Mouse (Mus musculus) c-Kit-negative CD71-positive TER-119-positive erythroid progenitor cells, embryonic 14.5 days (primary cell): ENCODE measurements around the gene Adamts4.

Experiments
- DNase-seq: peaks from one replicate; pipeline ENCODE4 v3.0.0-alpha.2; 2013; ENCODE audit warnings: low read depth, low spot score

Adamts4 gene

DNA sequence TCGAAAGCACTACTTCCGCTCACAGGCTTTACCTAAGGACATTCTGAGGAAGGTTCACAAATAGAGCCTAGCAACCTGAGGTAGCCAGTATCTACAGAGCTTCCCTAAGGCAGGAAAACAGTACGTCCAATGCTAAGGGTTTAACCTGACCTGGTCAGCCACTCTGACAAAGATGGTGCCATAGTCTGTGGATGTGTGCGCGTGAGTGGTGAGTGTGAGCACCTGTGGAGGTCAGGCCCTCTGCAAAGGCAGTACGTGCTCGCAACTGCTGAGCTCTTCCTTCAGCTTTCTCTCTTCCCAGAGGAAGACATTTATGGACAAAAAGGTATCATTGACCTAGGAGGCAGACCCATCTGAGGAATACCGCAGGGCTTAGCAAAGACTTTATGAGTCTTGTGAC is 28.2 kb downstream of the Adamts4 start:
- no peak for DNase-seq

DNA sequence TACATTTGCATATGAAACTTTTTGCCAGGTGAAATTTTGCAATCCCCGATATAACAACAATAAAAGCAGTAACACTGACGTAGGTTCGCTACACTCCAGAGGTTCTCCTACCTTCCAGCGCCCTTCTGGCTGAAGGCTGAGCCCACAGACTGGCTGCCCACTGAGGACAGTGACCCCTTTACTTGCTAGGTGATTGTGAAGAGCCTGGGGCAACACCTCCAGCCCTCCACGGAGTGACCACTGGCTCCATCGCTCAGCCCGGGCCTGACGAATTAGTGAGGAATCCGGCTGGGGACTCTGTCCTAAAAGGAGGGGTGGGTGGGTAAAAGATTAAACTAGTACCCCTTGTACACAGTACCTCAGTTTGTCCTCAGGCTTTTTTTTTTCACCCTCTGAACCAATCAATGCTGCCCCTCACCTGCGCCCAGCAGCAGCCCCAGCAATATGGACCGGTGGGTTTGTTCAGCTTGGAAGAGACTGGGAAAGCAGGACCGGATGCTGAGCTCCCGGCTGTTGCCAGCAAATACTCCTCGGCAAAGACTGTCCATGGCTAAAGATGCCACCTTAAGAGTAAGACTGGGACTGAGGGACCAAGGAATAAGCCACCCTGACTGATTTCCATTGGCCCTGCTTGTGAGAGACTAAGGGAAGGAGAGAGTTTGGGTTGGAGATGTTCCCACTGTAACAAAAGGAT is 28.9 kb downstream of the Adamts4 start:
- no peak for DNase-seq

DNA sequence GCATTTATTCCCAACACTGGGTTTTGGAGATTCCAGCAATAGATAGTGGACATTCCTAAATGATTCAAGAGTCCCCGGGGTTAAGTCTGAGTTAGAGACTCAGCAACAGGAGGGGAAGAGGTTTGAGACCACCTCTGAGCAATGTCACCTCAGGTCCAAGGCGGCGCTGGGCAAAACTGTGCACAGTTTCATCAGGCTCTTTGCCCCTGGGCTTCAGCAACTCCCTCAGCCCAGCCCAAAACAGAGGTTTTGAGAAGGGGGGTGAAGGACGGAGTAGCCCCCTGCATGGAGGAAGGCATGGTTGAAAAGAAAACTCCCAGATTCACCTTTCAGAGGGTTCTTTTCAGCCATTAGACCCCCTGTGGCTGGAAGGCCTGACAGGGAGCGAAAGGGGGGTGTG is 29.5 kb downstream of the Adamts4 start:
- DNase-seq: no peak

DNA sequence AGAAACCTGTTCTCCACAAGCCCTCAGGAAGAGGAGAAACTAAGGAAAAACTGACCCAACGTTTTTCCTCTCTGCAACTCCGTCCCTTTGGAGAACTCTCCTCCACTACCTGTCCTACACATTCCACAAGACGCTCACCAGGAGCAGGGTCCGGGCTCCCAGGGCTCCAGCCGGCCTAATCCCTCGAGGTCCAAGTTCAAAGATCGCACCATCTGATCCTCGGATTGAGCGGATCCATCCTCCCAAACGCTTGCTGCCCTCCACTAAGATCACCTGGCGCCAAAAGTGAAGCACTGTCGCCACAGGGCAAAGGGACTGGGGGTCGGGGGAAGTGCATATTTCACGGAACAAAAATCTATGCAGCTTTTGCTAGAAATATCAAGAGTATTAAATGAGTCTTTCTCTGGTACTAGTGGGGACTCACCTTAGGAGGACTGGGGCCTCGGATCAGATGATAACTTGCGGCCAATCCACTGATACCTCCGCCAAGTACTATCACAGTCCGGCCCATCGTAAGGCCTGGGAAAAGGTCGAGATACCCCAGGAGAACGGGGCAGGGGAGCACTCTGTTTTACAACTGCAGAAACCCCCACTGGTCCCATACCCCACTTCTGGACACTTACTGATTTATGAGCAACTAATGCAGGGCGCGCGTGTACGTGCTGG is 30.2 kb downstream of the Adamts4 start:
- DNase-seq: no peak

DNA sequence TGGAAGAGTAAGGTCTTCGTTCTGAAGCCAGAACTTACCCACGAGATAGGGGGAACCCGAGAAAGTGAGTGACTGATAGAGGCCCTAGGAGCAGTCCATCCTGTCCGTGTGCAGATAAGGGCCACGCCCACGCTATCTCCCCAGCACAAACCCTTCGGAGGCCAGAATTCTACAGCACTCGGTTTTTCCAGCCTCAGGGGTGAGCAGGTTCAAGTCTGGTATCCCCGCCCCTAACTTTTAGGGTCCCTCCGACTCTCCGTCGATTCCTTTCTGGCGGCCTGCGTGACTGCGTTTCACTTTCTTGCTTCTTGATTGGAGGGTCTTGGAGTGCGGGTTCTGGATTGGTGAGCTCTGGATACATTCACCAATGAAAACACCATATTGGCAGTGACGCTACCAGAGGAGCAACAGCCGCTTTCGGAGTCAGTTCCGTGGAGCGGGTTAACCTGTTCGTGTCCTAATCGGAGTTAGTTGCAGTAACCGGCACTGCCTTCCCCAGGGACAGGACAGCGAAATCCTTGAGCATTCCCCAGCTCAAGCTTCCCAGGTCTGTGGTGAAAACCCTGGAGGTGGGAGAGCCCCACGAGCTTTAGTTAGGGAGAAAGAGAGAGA is 30.8 kb downstream of the Adamts4 start, which contains the start of gene Ppox:
Gene Ppox (minus strand): TSS at position 271 of the 612 bp plus-strand sequence.
- peak; percentile 97 for DNase-seq

DNA sequence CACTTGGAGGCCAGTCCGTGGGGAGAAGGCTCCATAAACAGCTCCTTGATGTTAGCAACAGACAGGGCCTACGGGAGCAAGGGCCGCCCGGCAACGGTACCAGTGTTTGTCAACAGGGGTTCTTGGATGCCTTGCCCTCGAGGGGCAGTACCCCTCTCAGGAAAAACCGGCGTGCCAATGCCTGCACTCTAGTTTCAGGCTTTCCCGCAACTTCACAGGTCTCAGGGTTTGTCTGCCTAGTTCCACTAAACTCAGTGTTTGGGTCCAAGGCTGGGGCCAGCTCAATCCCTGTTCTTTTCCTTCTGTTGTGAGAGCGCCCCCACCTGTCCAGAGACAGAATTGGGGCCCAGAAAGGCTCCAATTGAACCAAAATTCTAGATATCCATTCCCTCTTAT is 31.3 kb downstream of the Adamts4 start:
- peak; percentile 85 for DNase-seq

DNA sequence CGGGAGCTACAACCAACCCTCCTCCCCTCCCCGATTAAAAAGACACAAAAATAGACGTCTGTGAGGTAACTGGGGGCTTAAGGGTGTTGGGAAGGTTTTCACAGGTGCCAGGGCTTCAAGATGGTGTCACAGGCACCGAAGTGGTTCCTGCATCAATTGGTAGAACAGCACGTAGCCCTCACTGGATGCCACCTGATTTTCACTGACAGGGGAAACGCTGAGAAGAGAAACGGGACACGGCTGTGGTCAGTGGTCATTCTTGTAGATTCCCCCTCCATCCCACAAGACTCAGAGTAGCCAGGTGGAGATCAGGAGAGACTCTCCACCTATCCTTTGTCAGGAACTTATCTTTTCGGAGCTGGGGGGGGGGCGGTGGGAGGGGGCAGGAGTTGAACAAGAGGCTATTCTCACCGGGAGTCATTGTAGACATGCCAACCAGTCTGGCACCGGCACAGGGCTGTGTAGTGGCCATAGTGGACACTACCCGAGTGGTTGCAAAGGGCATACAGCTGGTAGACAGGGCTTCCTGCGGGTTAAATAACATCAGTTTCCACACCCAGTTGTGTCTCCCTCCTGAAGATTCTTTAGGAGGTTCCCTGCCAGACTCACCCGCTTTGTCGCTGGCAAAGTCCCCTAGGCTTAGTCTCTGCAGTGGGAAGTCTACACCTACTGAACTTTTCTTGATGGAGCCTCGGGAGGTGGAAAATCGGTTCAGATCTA is 32.0 kb downstream of the Adamts4 start:
- no peak for DNase-seq

DNA sequence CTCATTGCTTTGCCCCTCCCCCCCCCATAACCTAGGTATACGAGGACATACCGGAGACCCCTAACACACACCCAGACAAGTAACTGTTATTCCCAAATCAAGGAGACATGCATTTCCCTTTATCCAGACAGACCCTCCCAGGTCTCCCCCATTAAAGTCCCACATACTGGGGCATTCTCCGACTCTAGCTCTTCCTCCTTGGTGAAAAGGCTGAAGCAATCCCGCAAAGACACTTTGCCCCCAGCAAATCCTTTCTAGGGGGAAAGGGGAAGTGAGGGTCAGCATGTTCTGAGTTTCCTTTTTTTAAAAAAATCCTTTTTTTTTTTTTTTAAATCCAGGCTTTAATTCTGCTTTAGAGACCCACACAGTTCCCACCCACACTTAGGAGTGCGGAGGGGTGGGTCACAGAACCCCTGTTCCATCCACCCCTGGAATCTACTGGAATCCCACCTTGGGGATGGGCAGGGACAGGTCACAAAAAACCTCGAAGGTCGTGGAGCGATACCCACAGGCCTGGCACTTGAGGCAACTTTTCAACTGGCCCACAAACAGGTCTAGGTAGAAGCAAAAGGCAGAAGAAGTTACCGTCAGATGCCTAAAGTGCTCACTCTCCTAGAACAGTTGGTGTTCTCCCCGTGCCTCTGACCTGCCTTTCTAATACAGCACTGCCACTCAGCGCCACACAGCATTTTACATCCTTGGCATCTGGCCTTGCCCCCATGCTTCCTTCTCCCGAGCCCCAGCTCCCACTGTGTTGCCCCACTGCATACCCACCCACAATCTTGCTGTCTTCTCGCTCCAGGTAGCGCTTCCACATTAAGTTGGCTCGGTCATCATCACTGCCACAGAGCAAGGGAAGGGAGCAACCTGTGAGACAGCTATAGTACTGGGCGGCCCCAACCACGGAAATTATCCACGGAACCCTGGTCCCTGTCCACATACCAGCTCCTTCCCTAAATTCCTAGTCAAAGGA is 33.3 kb downstream of the Adamts4 start:
- no peak for DNase-seq

DNA sequence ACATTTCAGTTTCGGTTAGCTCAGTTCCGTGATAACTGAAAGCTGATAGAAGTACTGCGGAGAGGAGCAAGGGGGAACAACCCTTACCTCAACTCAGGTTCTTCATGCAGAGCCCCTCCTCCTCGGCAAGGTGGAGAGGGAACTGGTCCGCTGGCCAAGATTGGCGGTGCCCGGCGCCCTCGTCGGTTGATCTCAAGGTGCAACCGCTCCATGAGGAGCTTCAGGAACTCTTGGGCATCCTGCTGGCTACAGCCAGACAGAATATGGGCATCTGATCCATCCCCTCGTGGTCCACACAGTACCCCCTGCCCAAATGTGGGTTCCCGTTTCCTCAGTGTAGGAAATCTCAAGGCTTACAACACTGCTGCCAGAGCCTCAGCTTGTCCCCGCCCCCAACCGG is 34.3 kb downstream of the Adamts4 start:
- no peak for DNase-seq

DNA sequence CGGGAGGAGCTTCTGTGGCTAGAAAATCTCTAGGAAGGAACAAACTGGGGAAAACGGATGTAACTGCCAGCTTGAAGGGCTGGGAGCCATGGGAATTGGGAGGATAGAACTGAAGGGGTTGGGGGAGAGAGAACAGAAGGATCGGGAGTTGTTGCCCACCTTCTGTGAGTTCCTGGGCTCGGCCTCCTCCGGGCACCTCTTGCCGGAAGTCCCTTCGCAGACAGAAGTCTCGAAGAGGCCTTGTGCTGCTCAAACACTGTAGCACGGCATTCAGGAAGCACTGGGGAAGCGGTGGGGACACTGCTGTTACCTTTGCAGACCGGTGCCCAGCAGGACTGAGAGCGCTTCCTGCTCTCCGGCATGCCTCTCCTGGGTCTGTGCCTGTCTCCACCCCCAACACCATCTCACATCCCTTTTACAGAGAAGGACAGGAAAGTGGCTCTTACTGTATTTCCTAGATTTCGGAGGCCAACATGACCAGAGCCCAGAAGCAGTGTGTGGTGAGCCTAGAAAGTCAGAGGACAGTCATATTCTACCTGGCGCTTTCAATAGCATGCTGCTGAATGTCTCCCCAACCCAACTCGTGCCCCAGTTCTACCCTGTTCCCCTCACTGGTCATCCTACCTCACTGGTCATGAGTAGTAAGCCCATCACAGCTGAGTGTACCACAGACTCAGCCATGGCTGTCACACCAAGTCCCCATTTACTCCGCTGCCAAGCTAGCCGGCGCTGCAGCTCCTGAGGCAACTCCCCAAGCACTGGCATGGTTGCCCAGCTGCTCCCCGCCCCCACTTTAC is 35.1 kb downstream of the Adamts4 start:
- DNase-seq: no peak

DNA sequence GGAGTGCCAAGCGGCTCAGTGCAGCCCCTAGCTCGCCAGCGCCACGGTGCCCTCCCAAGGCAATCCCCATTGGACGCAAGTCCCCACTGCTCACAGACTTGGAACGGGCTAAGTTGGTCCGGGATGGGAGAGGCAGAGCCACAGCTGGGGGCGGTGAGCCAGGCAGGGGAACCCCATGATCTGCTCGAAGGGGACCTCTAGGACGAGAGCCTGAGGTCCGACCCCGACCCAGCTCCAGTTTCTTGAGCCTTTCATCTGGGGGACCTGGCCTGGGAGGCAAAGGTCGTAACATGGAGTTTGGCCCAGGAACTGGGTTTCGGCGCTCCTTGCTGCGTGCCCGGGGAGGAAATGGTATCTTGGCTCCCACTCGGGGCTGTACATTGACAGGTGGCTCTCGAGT is 36.3 kb downstream of the Adamts4 start:
- no peak for DNase-seq

DNA sequence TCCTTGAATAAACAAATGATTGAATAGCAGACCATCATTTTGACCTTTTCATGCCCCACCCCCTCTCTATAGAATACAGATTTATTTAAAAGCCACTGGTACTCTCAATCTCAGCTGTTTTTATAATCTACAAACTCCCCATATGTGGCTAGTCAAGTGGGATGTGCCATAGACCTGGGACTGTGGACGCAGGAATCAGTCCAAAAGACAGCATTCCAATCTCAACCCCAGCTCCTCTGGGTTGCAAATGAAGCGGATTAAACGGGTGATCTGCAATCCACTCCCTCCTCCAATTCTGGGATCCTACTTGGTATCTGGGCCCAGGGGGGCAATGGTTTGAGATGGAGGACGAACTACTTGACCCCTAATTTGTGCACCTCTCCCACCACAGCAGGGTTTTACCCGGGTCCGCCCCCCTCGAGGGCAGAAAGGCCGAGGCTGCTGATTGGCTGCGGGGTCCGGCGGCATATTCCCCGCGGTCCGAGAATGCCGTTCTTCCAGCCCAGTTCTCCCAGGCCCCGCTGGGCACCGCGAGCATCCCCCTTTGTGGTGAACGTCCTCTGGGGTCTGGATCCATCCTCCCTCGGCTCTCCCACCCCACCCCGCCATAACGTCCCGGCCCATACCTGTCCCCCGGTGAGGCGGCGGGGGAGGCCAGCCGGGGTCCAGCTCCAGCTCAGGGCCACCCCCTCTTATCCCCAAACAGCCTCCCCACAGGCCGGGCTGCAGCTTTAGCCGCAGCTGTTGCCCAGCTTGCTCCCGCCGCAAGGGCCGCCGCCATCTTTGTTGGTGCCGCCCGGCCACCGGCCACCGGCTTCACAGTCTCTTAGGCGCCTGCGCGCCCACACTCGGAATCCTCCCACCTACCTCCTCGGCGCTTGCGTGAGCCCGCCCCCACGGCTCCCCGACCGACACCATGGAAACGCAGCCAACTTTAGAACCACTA is 37.2 kb downstream of the Adamts4 start, which contains the start of gene Usp21:
Gene Usp21 (minus strand): TSS at position 856 of the 946 bp plus-strand sequence.
- DNase-seq: peak; percentile 81

DNA sequence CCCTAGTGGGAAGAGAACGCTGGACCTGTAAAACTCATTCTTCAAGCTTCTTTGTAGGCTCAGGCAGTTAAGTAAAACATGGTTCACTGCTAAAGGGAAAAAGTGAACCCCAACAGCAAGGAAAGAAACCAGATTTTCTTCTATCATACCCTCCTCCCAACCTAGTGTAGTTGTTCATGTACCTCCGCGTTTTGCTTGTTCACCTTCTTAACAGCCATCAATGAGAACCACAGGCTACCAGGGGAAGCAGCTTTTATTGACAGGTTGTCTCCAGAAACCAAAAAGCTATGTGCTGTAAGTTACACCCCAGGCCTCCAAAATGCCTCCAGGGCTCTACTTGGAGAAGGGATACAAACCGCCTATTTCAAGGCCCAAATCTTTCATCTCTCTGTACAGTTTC is 38.1 kb downstream of the Adamts4 start:
- DNase-seq: no peak

DNA sequence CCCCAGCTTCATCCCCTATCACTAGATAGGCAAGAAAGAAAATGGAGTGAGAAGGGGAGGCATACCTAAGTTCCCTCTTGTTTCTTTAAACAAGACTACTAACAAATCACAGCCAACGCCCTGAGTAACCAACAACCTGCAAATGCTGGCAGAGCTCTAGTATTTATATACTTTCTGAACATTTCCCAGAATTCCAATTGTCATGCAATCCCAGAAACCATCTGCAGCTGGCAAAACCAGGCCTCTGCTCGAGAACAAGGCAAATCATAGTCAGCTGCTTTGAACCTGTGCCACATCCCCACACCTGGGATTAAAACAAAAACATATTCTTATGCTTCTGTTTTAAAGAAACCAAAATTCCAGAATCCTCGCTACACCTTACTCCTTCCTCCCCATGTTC is 43.1 kb downstream of the Adamts4 start:
- no peak for DNase-seq

DNA sequence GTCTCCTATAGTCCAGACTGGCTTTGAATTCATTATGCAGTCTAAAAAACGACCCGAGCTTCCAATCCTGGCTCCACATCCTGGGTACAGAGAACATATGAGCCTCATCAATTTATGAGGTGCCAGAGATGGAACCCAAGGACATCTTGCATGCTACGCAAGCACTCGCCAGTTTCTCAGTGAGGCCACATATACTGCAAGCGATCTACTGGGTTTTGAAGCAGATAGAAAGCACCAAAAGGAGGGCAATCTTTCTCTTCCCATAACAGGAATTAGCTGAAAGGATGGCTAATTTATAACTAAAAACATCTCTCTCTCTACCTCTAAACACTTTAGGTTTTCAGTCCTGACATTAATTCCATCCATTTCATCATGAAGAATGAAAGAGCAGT is 43.7 kb downstream of the Adamts4 start:
- DNase-seq: no peak

DNA sequence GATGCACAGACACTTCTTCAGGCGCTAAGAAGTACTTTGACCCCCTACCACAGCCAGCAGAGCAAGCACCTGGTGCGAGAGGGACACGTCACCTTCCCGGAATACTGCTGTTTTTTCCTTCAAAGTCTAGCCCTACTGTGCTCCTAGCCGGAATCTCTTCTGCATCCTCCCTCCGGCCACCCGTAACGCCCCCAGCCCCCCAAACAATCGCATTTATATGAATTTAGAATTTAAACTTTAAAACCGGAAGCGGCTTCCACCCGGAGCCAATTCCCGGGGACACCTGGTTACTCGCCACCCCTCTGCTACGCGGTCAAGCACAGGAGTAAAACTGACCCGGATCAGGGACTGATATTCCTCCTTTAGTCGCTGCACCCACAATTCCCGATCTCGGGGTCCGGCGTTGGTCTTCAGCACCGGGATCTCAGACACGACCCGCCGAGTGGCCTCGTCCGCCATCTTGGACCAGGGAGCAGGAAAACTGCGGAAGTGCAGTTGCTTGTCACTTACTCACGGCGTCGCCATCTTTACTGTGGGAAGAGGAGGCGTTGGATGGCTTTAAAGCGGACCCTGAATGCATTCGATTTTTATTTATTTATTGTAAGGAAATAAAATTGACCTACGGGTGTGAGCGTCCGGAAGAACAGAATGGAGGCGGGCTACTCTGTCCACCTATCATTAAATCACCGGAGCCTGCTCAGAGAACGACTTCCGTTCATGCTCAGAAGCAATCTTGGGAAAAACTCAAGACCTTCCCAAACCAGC is 44.3 kb downstream of the Adamts4 start, which contains the start of gene Ufc1:
Gene Ufc1 (minus strand): TSS at position 727 of the 765 bp plus-strand sequence.
- peak; percentile 75 for DNase-seq

DNA sequence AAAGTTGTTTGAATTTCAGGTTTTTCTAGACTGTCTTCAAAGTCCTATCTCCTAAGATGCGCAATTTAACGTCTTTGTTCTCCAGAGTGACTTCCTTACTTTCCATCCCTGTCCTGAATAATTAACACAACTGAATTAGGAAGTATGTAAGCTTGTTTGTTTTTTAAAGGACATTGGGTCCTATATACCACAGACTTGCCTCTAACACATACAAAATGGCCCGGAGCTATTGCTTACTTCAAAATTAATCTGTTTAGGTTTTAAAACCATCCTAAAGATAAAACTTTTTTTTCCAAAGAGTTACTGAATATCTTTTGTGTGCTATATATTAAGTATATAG is 44.8 kb downstream of the Adamts4 start:
- no peak for DNase-seq

DNA sequence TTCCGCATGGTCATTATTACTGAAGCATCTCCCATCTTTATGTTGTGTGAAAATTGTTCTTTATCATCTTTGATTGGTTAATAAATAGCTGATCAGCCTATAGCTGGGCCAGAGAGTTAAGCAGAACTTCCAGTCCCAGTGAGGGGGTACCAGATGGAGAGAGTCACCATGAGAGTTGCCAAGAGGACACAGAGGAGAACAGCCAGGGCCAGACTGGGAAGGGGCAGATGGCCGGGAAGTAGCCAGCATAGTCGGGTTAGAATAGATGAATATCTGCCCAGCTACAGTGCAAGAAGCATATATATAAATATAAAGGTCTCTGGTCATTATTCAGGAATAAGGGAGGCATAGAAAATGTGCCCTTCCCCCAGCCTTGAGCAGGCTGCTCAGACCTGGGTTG is 48.0 kb downstream of the Adamts4 start:
- no peak for DNase-seq
